Mouse (Mus musculus) C2C12 (cell line): ENCODE results near the gene Brwd1.
"Not testable (repeated sequence)": the region's sequence is repeated elsewhere in the genome, so short reads cannot be mapped to it uniquely, and the experiment has no call there.

Source experiments
- CEBPB ChIP-seq: IDR thresholded peaks from one replicate; pipeline ENCODE4 v1.6.1; 2011; ENCODE audit warnings: low read depth, mild to moderate bottlenecking, control low read depth, moderate library complexity
- CTCF ChIP-seq: IDR thresholded peaks from one replicate; pipeline ENCODE4 v1.5.1; 2011; ENCODE audit not compliant: control insufficient read depth, insufficient read depth, insufficient read length
- MAX ChIP-seq: IDR thresholded peaks from one replicate; pipeline ENCODE4 v1.6.1; 2011; ENCODE audit warnings: mild to moderate bottlenecking, control low read depth
- MYOD1 ChIP-seq: IDR thresholded peaks from one replicate; pipeline ENCODE4 v1.6.1; 2011; ENCODE audit warnings: low read depth; ENCODE audit not compliant: control insufficient read depth, insufficient read length

DNA sequence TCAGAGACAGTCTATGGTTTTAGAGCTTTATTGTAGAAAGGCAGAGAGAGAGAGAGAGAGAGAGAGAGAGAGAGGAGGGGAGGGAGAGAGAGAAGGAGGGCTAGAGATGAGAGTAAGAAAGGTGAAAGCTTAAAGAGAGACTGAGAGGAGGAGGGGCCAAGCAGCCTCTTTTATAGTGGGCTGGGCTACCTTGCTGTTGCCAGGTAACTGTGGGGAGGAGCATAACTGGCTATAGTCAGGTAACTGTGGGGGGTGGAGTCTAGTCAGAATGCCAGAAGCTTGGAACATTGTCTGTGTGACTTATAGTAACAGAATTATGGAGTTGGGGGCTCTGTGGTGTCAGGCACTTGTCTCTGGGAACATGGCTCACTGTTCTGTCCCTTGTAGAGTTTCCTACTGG is 15.5 kb upstream of the Brwd1 start:
- TF ChIP-seq CTCF, CEBPB, MAX, MYOD1: not testable (repeated sequence)
